Mouse (Mus musculus) kidney, postnatal 10 days (tissue): ENCODE results near the gene Cdk5r1.
A peak's percentile ranks its signal among the peaks of the same experiment; 100 is the strongest.

Source experiments
- DNase-seq: peaks from one replicate; pipeline ENCODE4 v3.0.0; 2021; ENCODE audit warnings: mixed read lengths

Gene Cdk5r1

GRCm38 (mm10) chr11:80504519-80505385, 27.9 kb downstream of the Cdk5r1 start:
- no peak for DNase-seq

GRCm38 (mm10) chr11:80505581-80505980, 28.8 kb downstream of the Cdk5r1 start:
- no peak for DNase-seq

DNA sequence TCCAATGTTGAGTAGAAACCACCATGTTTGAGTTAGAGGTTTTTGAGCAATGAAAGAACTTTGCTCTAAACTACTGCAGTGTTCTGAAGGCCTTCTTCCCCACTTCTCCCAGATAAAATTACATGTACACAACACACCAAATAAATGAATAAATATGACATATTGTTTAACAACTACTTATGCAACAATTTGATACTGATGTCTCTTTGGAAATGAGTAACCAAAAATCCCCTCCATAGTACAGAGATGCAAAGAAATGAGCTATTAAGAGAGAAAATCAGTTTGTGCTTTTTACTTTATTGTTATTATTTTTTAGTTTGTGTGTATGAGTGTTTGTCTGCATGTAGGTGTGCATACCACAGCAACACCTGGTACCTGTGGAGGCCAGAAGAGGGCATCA, 29.7 kb downstream of the Cdk5r1 start:
- DNase-seq = no peak

DNA sequence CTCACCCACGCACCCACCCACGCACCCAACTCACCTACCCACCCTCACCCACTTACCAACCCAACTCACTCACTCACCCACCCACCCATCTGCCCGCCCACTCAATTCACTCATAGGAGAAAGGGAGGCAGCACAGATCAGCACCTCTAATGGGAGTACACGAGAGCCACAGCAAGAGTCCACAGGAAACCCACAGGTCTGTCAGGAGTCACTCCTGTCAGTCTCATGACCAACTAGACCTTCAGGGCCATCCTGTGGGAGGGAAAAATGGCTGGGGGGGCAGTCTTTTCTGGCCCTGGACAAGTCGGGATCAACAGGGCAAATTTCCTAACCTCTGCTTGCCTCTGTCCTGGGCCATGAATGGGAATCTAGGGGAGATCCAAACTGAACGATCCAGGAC, 31.0 kb downstream of the Cdk5r1 start:
- no peak for DNase-seq

GRCm38 (mm10) chr11:80508361-80509175, 31.7 kb downstream of the Cdk5r1 start:
- DNase-seq = no peak

DNA sequence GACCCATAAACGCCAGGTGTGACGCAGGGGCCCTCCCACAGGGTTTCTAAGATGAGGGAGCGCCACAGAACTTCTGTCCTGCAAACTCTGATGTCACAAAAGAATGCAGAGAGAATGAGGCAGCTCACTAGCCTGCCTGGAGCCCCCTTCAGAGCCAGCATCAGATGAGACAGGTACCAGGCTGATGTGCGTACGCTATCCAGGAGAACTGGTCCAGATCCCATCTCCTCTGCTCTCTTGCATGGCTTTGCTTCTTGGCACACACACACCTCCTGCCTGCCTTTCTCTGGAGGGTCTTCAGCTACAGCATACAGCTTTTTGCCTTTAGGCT, 32.3 kb downstream of the Cdk5r1 start:
- DNase-seq = no peak

DNA sequence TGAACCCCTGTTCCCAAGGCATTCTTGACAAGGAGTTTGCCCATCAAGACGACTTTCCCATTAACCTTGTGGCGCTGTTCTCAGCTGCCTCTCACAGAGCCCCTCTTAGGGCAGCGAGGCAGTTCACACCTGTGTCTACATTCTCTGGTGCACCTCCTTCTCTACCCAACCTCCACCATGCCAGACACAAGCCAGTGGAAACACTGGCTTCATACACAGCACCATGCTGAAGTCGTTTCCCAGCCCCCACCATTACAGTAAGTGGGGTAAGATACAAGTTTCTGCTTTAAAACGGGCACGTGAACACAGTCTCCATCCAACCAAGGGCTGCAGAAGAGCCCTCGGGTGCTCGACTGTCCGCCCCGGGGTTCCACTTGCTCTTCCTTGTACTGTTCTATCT, 33.3 kb downstream of the Cdk5r1 start:
- DNase-seq = no peak

GRCm38 (mm10) chr11:80512313-80513056, 35.7 kb downstream of the Cdk5r1 start:
- DNase-seq = no peak

DNA sequence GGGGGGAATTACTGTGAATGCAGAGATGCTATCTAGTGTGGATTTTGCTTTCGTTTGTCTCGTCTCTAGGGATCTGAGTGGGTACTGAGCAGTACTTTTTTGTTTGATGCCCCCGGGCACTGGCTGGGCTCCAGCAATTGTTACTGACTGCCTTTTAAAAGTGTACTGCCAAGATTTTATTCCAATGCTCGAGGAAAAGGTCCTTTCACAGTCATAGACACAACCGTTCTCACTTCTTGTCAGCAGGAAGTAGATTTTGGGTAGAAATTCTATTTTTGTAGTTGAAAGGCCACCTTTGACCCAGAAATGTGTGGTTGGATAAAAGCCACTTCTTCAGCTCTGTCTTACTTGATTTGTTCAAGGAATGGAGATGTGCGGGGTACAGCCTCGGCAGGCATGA, 37.0 kb downstream of the Cdk5r1 start:
- DNase-seq = peak; percentile 33

- DNase-seq = no peak
Observed at GRCm38 (mm10) chr11:80515346-80515745, 38.5 kb downstream of the Cdk5r1 start.

GRCm38 (mm10) chr11:80515895-80516294, 39.1 kb downstream of the Cdk5r1 start:
- DNase-seq = no peak

- peak; percentile 52 for DNase-seq
Observed at GRCm38 (mm10) chr11:80518421-80519367, 41.9 kb downstream of the Cdk5r1 start.

DNA sequence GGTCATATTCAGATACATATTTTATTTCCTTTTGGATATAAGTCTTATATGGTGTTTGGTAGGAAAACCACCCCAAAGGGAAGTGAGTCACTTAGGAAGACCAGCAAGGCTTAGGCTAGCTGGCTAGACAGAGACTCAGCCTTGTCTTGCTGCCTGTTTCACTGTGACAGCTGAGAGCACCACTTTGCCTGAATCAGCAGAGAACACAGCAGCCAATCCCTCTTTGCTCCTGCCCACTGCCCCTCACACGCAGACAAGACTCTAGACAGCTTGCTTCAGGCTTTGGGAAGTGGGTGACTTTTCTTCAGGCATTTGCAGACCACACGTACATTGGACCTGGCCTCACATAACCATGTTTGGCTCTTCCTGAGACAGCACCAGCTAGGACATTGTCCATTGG, 44.3 kb downstream of the Cdk5r1 start:
- DNase-seq = no peak

DNA sequence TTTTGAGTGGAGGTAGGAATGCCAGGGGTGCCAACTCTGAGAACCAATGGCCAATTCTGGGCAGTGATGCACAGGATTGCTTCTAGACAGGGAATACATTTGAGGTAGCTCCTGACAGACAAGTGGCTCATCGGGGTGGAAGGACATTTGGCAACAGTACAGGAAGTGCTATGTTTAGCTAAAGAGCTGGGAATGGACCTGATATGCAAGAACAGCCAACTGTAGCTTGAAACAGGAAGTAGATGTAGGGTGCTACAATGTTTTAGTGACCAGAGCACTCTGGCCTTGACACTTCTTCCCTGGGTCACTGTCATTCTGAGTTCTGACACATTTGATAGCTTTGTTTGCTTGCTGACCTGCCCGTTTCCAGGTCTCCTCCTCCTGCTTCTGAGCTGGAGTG, 46.0 kb downstream of the Cdk5r1 start:
- no peak for DNase-seq

DNA sequence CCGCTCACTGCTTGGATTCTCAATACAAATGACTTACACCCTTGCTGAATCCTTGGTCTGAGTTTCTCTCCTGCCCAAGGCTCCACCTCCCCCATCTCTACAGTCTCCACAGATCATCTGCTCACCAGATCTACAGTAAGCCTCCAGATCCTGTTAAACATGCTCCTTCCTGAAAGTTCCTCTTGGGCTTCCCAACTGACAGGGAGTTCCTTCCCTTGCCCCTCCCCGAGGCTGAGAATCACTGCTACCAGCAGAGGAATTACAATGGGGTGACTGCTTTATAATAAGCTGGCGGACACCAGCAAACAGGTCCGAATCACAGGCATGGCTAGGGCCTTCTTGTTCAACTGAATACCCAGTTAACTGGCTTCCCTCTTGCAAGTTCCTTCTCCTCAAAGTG, 46.6 kb downstream of the Cdk5r1 start:
- peak; percentile 38 for DNase-seq

DNA sequence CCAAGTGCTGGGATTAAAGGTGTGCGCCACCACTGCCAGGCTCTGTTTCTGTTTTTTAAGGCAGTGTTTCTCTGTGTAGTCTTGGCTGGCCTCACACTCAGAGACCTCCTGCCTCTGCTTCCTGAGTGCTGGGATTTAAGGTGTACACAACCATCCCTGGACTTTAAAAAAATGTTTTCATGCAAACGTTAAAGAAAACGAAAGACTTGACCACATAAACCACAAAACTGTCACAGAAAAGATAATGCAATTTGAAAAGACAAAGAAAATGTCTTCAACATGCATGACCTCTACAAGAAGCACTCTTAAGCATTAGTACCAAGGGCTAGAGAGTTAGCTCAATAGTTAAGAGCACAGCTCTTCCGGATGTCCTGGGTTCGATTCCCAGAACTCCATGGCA, 47.4 kb downstream of the Cdk5r1 start:
- DNase-seq = no peak

- no peak for DNase-seq
Observed at GRCm38 (mm10) chr11:80527697-80528096, 50.9 kb downstream of the Cdk5r1 start.

GRCm38 (mm10) chr11:80529149-80529548, 52.3 kb downstream of the Cdk5r1 start:
- no peak for DNase-seq
